Mouse (Mus musculus) retina, postnatal 1 day (tissue): Measurements from ENCODE around the gene Gadd45b.

ENCODE experiments used
- DNase-seq: peaks from one replicate; pipeline ENCODE4 v3.0.0-alpha.2; 2012

The Gadd45b gene

DNA sequence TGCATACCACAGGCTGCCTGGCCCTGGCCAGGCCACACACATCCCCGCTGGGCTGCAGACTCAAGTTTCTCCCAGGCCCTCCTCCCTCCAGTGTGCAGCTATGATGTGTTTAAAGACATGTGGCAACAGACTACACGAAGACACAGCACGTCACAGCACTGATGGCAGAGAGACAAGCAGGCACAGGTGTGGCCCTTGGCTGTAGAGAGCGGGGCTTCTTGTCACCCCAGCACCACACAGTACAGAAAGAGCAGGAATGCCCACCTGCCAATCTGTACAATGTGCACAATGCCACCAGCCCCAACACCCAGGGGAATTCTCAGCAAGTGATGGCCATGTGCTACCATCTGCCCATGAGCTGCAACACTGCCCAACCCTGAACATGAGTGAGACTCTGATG lies 18.5 kb upstream of the Gadd45b start:
- no peak for DNase-seq

DNA sequence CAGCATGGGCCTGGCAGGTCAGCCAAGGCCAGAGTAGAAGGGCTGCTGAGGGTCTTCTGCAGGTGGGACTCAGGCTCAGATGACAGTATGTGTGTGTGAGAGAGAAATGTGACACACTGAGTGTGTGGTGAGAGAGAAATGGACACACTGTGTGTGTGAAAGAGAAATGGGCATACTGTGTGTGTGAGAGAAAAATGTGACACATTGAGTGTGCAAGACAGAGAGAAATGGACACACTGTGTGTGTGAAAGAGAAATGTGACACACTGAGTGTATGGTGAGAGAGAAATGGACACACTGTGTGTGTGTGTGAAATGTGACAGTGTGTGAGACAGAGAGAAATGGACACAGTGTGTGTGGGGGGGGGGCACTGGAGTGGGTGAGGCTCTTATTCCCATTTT lies 18.0 kb upstream of the Gadd45b start:
- DNase-seq = no peak

GRCm38 (mm10) chr10:80913364-80914011 lies 16.4 kb upstream of the Gadd45b start:
- DNase-seq = no peak

DNA sequence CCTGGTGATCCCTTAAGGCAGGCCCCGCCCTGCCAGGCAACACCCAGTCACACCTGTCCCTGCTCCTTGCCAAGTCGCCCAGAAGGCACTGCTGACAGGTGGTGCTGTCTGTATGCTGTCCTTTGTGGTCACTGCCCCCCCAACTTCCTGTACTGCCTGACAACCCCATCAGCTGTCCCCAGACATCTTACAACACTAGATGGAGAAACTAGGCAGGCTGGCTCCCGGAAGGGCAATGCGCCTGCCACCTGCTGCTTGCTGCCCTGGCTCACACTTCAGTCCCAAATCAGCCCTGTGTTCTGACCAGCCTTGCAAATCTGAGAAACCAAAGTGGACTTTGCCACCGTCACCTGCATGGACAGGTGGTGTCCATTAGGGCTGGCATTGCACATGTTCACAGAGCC lies 15.6 kb upstream of the Gadd45b start:
- no peak for DNase-seq

GRCm38 (mm10) chr10:80915260-80915659 lies 14.6 kb upstream of the Gadd45b start:
- no peak for DNase-seq

GRCm38 (mm10) chr10:80915736-80916135 lies 14.1 kb upstream of the Gadd45b start:
- DNase-seq = no peak

GRCm38 (mm10) chr10:80917336-80917778 lies 12.5 kb upstream of the Gadd45b start:
- DNase-seq = peak; percentile 40

GRCm38 (mm10) chr10:80917779-80918434 lies 12.0 kb upstream of the Gadd45b start, which contains the start of gene Lmnb2:
Lmnb2 (minus strand) TSS chr10:80918245.
- peak; percentile 87 for DNase-seq

DNA sequence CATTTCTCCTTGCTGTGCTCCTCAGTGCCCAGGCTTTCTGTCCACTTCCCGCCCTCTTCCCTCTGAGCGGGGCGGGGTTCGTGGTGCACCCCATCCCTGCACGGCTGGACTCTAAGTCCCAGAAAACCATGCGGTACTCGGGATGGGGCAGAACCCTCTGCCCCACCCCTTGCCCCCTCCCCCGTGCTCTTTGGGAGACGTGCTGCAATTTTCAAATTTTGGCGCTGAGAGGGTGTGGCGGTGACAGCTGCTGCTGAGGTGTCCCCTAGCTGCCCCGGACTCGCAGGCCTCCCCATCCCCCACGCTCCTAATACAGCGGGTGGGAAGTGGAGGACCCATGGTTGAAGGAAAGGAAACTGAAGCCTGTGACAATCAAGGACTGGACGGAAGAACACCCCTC lies 8.0 kb upstream of the Gadd45b start:
- DNase-seq = peak; percentile 87

DNA sequence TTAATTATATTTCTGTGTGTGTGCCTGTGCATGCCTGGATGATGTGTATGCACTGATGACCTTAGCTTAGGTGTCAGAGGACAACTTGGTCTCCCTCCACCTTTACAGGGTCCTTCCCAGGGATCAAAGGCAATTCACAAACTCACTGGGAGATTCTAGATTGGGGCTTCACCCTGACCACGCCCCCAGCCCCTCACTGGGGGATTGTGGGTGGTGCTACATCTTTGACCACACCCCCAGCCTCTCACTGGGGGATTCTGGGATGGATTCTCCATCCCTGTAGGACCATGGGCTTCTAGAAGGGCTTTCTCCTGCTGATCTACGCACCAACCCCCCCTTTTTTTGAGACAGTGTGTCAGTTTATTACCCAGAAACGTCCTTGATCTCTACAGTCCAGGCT lies 4.4 kb upstream of the Gadd45b start:
- DNase-seq = peak; percentile 24

- peak; percentile 94 for DNase-seq
These were observed 1.1 kb upstream of the Gadd45b start for GRCm38 (mm10) chr10:80928586-80929298.

DNA sequence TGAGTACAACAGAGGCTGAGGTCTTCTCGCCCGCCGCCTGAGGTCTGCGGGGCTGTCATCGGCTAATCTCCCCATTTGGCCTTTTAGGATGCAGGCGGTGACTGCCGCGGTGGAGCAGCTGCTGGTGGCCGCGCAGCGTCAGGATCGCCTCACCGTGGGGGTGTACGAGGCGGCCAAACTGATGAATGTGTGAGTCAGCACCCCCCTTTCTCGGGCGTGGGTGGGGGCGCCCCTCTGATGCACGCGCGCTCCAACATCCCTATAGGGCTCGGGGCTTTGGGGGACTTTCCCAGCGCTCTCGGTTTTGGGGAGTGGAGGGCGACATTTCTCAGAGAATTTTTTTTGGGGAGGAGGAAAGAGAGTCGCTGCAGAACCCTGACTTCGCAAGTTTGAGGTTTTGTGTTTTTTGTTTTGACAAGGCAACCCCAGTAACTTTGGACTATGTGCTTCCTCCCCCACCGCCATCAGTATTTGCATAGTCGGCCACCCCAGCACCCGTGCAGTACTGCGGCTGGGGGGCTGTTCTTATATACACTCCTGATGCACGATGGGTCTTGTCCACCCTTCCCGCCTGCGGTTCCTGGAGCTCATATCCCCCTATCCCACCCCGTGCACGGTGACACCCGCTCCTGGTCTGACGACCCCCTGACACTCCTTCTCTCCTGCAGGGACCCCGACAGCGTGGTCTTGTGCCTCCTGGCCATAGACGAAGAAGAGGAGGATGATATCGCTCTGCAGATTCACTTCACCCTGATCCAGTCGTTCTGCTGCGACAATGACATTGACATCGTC lies 684 bp downstream of the Gadd45b start:
- no peak for DNase-seq

GRCm38 (mm10) chr10:80931153-80931671 lies 1.3 kb downstream of the Gadd45b start:
- peak; percentile 27 for DNase-seq

DNA sequence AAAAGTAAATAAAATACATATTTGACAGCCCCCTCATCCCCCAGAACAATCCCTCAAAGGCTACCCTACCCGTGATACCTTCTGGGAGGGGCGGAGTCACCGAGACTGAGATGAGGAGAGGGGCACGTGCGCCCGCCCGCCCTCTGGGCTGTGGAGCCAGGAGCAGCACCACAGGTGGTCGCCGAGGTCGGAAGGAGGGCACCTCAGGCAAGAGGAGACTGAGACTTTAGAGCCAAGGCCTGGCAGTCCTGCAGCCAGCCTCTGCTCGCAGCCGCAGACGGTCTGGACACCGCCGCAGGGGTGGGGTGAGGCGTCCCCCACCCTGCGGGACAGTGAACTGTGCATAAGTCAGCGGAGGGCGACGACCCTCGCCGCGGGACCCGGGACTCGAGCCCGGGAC lies 1.8 kb downstream of the Gadd45b start:
- peak; percentile 37 for DNase-seq

- peak; percentile 54 for DNase-seq
These were observed 2.3 kb downstream of the Gadd45b start for GRCm38 (mm10) chr10:80932206-80932605.

DNA sequence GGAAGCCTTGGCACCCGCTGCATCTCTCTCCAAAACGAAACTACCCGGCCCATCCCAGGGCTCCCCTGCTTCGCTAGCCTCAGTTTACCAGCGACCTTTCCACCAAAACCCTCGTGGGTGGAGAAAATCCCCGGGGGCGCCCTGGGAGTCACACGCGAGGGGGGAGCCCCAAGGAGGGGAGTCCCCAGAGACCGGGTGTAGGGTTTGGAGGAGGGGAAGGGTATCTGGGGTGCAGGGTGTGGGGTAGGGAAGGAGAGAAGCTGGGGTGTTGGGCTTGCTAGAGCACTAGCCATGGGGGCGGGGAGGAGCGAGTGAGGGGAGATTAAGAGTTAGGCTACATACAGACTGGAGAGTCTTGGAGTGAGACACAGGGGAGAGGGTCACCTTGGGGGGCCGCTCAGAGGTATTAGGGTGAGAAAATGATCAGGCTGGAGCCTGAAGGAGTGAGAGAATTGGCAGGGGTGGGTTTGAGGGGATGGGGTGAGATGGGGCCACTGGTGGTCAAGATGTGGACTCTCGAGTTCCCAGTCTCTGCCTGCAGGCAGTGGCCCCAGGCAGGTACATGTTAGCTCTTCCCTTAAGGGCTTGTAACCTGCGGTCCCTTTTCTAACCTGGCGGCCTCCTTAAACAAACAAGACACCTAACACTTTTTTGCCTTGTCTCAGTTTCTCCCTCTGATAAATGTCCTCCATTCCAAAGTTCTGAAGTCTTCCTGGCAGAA lies 3.0 kb downstream of the Gadd45b start:
- peak; percentile 16 for DNase-seq

DNA sequence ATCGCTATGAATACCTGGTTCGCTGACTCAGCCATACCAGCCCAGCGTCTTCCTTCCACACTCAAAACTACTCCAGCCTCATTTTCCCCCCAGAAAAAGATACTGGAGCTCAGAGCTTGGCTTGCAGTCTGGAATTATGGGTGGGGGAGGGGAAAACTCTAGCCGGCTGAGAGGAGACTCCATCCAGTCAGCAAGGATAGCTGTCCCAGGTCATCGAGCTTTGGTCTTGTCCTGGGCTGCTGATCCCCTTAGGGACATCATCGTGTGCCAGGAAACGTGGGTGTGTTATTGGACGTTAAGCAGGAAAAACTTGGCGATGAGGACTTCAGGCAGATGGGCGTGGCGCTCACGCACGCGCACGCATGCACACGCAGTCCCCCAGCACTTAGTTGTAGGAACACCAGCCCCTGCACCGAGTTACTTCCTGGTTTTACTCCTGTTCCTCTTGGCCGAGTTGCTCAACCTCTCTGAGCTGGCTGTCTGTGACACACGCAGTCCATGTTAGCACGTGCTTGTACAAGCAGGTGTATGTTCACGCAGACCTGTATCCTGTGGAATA lies 3.6 kb downstream of the Gadd45b start:
- DNase-seq = peak; percentile 49

GRCm38 (mm10) chr10:80934136-80934985 lies 4.5 kb downstream of the Gadd45b start:
- DNase-seq = peak; percentile 9

GRCm38 (mm10) chr10:80935241-80935640 lies 5.4 kb downstream of the Gadd45b start:
- peak; percentile 14 for DNase-seq

GRCm38 (mm10) chr10:80935698-80936097 lies 5.8 kb downstream of the Gadd45b start:
- peak; percentile 57 for DNase-seq
